Mouse (Mus musculus) intestine, embryonic 16.5 days (tissue): ENCODE results near the gene Tcf20. TPM values are rescaled to one million over a fixed set of nuclear protein-coding genes. Genes with fewer than 3 reads are reported as not detected.

Source experiments
- ATAC-seq: fragments of 200-750 bp; cut with Nextera tagmentation; 2 replicates; pipeline ENCODE4 v1.8.0; 2017; ENCODE audit warnings: moderate TSS enrichment, moderate library complexity
- H3K27ac ChIP-seq: fragments of 300-500 bp; sonication (generic); 2 replicates; pipeline ENCODE4 v1.5.1; 2014; ENCODE audit warnings: mild to moderate bottlenecking, low read length
- H3K27me3 ChIP-seq: fragments of 300-500 bp; sonication (generic); replicated peaks from 2 replicates; pipeline ENCODE4 v1.6.1; 2014; ENCODE audit warnings: low read length, control low read depth, mixed read lengths; ENCODE audit not compliant: control insufficient read depth, insufficient read depth
- H3K36me3 ChIP-seq: fragments of 300-500 bp; sonication (generic); 2 replicates; pipeline ENCODE4 v1.6.1; 2014; ENCODE audit warnings: low read length, control low read depth; ENCODE audit not compliant: control insufficient read depth, insufficient read depth
- H3K4me1 ChIP-seq: fragments of 300-500 bp; sonication (generic); 2 replicates; pipeline ENCODE4 v1.6.1; 2014; ENCODE audit warnings: low read length, control low read depth, mixed read lengths; ENCODE audit not compliant: control insufficient read depth, insufficient read depth
- H3K4me2 ChIP-seq: fragments of 300-500 bp; sonication (generic); 2 replicates; pipeline ENCODE4 v1.6.1; 2014; ENCODE audit warnings: low read depth, low read length, control low read depth
- H3K4me3 ChIP-seq: fragments of 300-500 bp; sonication (generic); 2 replicates; pipeline ENCODE4 v1.5.1; 2014; ENCODE audit warnings: mild to moderate bottlenecking, low read length
- H3K9ac ChIP-seq: fragments of 300-500 bp; sonication (generic); 2 replicates; pipeline ENCODE4 v1.6.1; 2014; ENCODE audit warnings: low read depth, low read length
- H3K9me3 ChIP-seq: fragments of 300-500 bp; sonication (generic); 2 replicates; pipeline ENCODE4 v1.6.1; 2016; ENCODE audit warnings: low read length, control low read depth; ENCODE audit not compliant: control insufficient read depth
- WGBS: fragments of 180-500 bp; shearing (Covaris S2); extraction: QIAGEN DNeasy Blood & Tissue Kit; methylation state at CpG from one replicate; pipeline ENCODE4 v1.1.7; 2014; 5-methylcytosine and 5-hydroxymethylcytosine counted together
- polyA plus RNA-seq: library from polyadenylated mRNA; unstranded; fragments of >200 nt; fragmentation: Nextera tagmentation; extraction: Ambion mirVana; gene quantifications from 2 replicates; pipeline ENCODE4 v1.2.1, GENCODE M21; 2015

The Tcf20 gene
- polyA plus RNA-seq, 1 experiment from 2014 or later: 5.5 TPM

- no peak overlapping the region for H3K4me2 ChIP-seq
- no peak overlapping the region for H3K27ac ChIP-seq
- ATAC-seq: no peak
- no peaks in the 10 kb centered on the region for H3K27me3 ChIP-seq
- no peaks in the 10 kb centered on the region for H3K4me1 ChIP-seq
- 0 out of 2 replicates have a peak, but pooled peaks cover 3% of the 10 kb centered on the region for H3K36me3 ChIP-seq
- H3K4me3 ChIP-seq: no peak overlapping the region
- no peaks in the 10 kb centered on the region for H3K9me3 ChIP-seq
- no peak overlapping the region for H3K9ac ChIP-seq
These were observed 161.8 kb downstream of the Tcf20 start for GRCm38 (mm10) chr15:82825866-82826265.

- no peak for ATAC-seq
- Histone ChIP-seq H3K36me3 (0 out of 2 replicates have a peak, but pooled peaks cover 3% of the 10 kb centered on the region), H3K4me2 (no peak overlapping the region), H3K27ac (no peak overlapping the region), H3K27me3 (no peaks in the 10 kb centered on the region), H3K9me3 (no peaks in the 10 kb centered on the region), H3K4me3 (no peak overlapping the region), H3K4me1 (no peaks in the 10 kb centered on the region), H3K9ac (no peak overlapping the region)
- WGBS: 72% methylated on average over 3 of the region's 4 CpGs
These were observed 165.3 kb downstream of the Tcf20 start for GRCm38 (mm10) chr15:82822347-82822746.

- Histone ChIP-seq H3K4me3 (no peak overlapping the region), H3K4me1 (no peaks in the 10 kb centered on the region), H3K27me3 (no peaks in the 10 kb centered on the region), H3K4me2 (no peak overlapping the region), H3K36me3 (0 out of 2 replicates have a peak, but pooled peaks cover 3% of the 10 kb centered on the region), H3K27ac (no peak overlapping the region), H3K9me3 (no peaks in the 10 kb centered on the region), H3K9ac (no peak overlapping the region)
- 96% methylated on average over 1 of the region's 1 CpGs for WGBS
- no peak for ATAC-seq
These were observed 166.0 kb downstream of the Tcf20 start for GRCm38 (mm10) chr15:82821657-82822056.

- no peak overlapping the region for H3K4me2 ChIP-seq
- no peaks in the 10 kb centered on the region for H3K4me1 ChIP-seq
- no peak overlapping the region for H3K4me3 ChIP-seq
- no peak for ATAC-seq
- H3K27me3 ChIP-seq: no peaks in the 10 kb centered on the region
- no peak overlapping the region for H3K9ac ChIP-seq
- no peak overlapping the region for H3K27ac ChIP-seq
- H3K36me3 ChIP-seq: no peaks in the 10 kb centered on the region
- 84% methylated on average over 4 of the region's 4 CpGs for WGBS
- H3K9me3 ChIP-seq: no peaks in the 10 kb centered on the region
These were observed 172.4 kb downstream of the Tcf20 start for GRCm38 (mm10) chr15:82815296-82815695.

GRCm38 (mm10) chr15:82814806-82815205 lies 172.9 kb downstream of the Tcf20 start:
- WGBS: 62% methylated on average over 4 of the region's 4 CpGs
- H3K9me3 ChIP-seq: no peaks in the 10 kb centered on the region
- H3K27me3 ChIP-seq: no peaks in the 10 kb centered on the region
- H3K9ac ChIP-seq: no peak overlapping the region
- H3K4me3 ChIP-seq: no peak overlapping the region
- H3K4me2 ChIP-seq: no peak overlapping the region
- ATAC-seq: peak; percentile 46; the same call in 1 of the 2 replicates
- no peaks in the 10 kb centered on the region for H3K36me3 ChIP-seq
- no peaks in the 10 kb centered on the region for H3K4me1 ChIP-seq
- no peak overlapping the region for H3K27ac ChIP-seq

- no peak for ATAC-seq
- no peak overlapping the region for H3K27ac ChIP-seq
- H3K4me1 ChIP-seq: no peaks in the 10 kb centered on the region
- WGBS: 85% methylated on average over 7 of the region's 7 CpGs
- H3K9ac ChIP-seq: no peak overlapping the region
- H3K27me3 ChIP-seq: no peaks in the 10 kb centered on the region
- H3K4me2 ChIP-seq: no peak overlapping the region
- no peak overlapping the region for H3K4me3 ChIP-seq
- no peaks in the 10 kb centered on the region for H3K9me3 ChIP-seq
- H3K36me3 ChIP-seq: 0 out of 2 replicates have a peak, but pooled peaks cover 2% of the 10 kb centered on the region
These were observed 173.4 kb downstream of the Tcf20 start for GRCm38 (mm10) chr15:82814321-82814720.

GRCm38 (mm10) chr15:82810556-82810955 lies 177.1 kb downstream of the Tcf20 start:
- H3K4me2 ChIP-seq: no peak overlapping the region
- H3K9ac ChIP-seq: no peak overlapping the region
- H3K27me3 ChIP-seq: no peaks in the 10 kb centered on the region
- H3K4me1 ChIP-seq: 0 out of 2 replicates have a peak, but pooled peaks cover 3% of the 10 kb centered on the region
- H3K9me3 ChIP-seq: no peaks in the 10 kb centered on the region
- no peak overlapping the region for H3K4me3 ChIP-seq
- 0 out of 2 replicates have a peak, but pooled peaks cover 2% of the 10 kb centered on the region for H3K36me3 ChIP-seq
- WGBS: 78% methylated on average over 1 of the region's 1 CpGs
- H3K27ac ChIP-seq: no peak overlapping the region
- no peak for ATAC-seq

GRCm38 (mm10) chr15:82809511-82809910 lies 178.2 kb downstream of the Tcf20 start:
- H3K4me1 ChIP-seq: 0 out of 2 replicates have a peak, but pooled peaks cover 3% of the 10 kb centered on the region
- H3K36me3 ChIP-seq: 0 out of 2 replicates have a peak, but pooled peaks cover 2% of the 10 kb centered on the region
- H3K27ac ChIP-seq: no peak overlapping the region
- H3K4me3 ChIP-seq: no peak overlapping the region
- no peak overlapping the region for H3K9ac ChIP-seq
- H3K9me3 ChIP-seq: no peaks in the 10 kb centered on the region
- WGBS: 72% methylated on average over 6 of the region's 6 CpGs
- ATAC-seq: no peak
- H3K27me3 ChIP-seq: no peaks in the 10 kb centered on the region
- no peak overlapping the region for H3K4me2 ChIP-seq

- 78% methylated on average over 5 of the region's 5 CpGs for WGBS
- no peaks in the 10 kb centered on the region for H3K27me3 ChIP-seq
These were observed 180.5 kb downstream of the Tcf20 start for GRCm38 (mm10) chr15:82806969-82807763.

More at GRCm38 (mm10) chr15:82806969-82807763, 180.5 kb downstream of the Tcf20 start:
- H3K4me3 ChIP-seq: no peak overlapping the region
- H3K9me3 ChIP-seq: no peaks in the 10 kb centered on the region
- H3K9ac ChIP-seq: no peak overlapping the region
- peak; percentile 58; the same call in 1 of the 2 replicates for ATAC-seq
- H3K36me3 ChIP-seq: 0 out of 2 replicates have a peak, but pooled peaks cover 2% of the 10 kb centered on the region
- H3K27ac ChIP-seq: no peak overlapping the region
- H3K4me2 ChIP-seq: no peak overlapping the region
- H3K4me1 ChIP-seq: 0 out of 2 replicates have a peak, but pooled peaks cover 3% of the 10 kb centered on the region
